Mouse (Mus musculus) heart, adult 2 months (tissue): ENCODE measurements around the gene Lrrc8b.

Experiments used
- CTCF ChIP-seq: fragments of 200-600 bp; IDR thresholded peaks from 2 replicates; pipeline ENCODE4 v1.8.1; 2022; ENCODE audit warnings: antibody characterized with exemption, mild to moderate bottlenecking, moderate library complexity
- EP300 ChIP-seq: fragments of 200-500 bp; IDR thresholded peaks from 2 replicates; pipeline ENCODE4 v1.6.1; 2011; ENCODE audit warnings: low read depth, low read length, control low read depth; ENCODE audit not compliant: insufficient read depth

- TF ChIP-seq CTCF = no peak
- no peak for TF ChIP-seq EP300
Observed at GRCm38 (mm10) chr5:105395188-105395587, 20.4 kb upstream of the Lrrc8b start.
